Mouse (Mus musculus): Measurements from ENCODE around the gene Pde8b. TPM values are rescaled to one million over a fixed set of nuclear protein-coding genes. Genes with fewer than 3 reads are reported as not detected.
"Not testable (repeated sequence)": the region's sequence is repeated elsewhere in the genome, so short reads cannot be mapped to it uniquely, and the experiment has no call there.

The Pde8b gene
- polyA plus RNA-seq, 1 experiment = 0.05 TPM

- Histone ChIP-seq H3K36me3 (ENCODE audit: control insufficient read depth, insufficient read depth) (no peaks in the 10 kb centered on the region), H3ac (ENCODE audit: control insufficient read depth, insufficient read length, low read depth) (no peak overlapping the region), H3K4me3 (ENCODE audit: insufficient read depth, poor library complexity, severe bottlenecking) (no peak overlapping the region), H3K27me3 (ENCODE audit: control insufficient read depth, insufficient read depth, insufficient read length) (no peaks in the 10 kb centered on the region), H3K79me3 (ENCODE audit: low read depth) (no peaks in the 10 kb centered on the region), H3K79me2 (ENCODE audit: control insufficient read depth, insufficient read depth) (no peaks in the 10 kb centered on the region)
- TF ChIP-seq USF1 (IDR thresholded peaks at IDR 0.05; ENCODE audit: low read depth) (no peak), MYOG (IDR thresholded peaks at IDR 0.05; ENCODE audit: control insufficient read depth, extremely low read depth, insufficient read length) (no peak), MAX (IDR thresholded peaks at IDR 0.05) (no peak), CEBPB (IDR thresholded peaks at IDR 0.05; ENCODE audit: low read depth) (no peak), FOSL1 (IDR thresholded peaks at IDR 0.05; ENCODE audit: insufficient read depth, low read length, poor library complexity, severe bottlenecking) (no peak), MYOD1 (IDR thresholded peaks at IDR 0.05; ENCODE audit: control insufficient read depth, insufficient read length, low read depth) (no peak), CTCF (IDR thresholded peaks at IDR 0.05; ENCODE audit: control insufficient read depth, insufficient read depth, insufficient read length) (no peak)
Measured at GRCm38 (mm10) chr13:95212320-95212719, 37.8 kb downstream of the Pde8b start.

- H3K4me3 ChIP-seq (ENCODE audit: insufficient read depth, poor library complexity, severe bottlenecking); H3K36me3 ChIP-seq (ENCODE audit: control insufficient read depth, insufficient read depth); H3ac ChIP-seq (ENCODE audit: control insufficient read depth, insufficient read length, low read depth); H3K27me3 ChIP-seq (ENCODE audit: control insufficient read depth, insufficient read depth, insufficient read length); H3K79me3 ChIP-seq (ENCODE audit: low read depth); H3K79me2 ChIP-seq (ENCODE audit: control insufficient read depth, insufficient read depth): not testable (repeated sequence)
Measured at GRCm38 (mm10) chr13:95207301-95207700, 42.8 kb downstream of the Pde8b start.

- H3K4me3 ChIP-seq (ENCODE audit: insufficient read depth, poor library complexity, severe bottlenecking) = no peak overlapping the region
- no peaks in the 10 kb centered on the region for H3K79me2 ChIP-seq (ENCODE audit: control insufficient read depth, insufficient read depth)
- H3K27me3 ChIP-seq (ENCODE audit: control insufficient read depth, insufficient read depth, insufficient read length) = peaks cover 1% of the 10 kb centered on the region
- H3K36me3 ChIP-seq (ENCODE audit: control insufficient read depth, insufficient read depth) = no peaks in the 10 kb centered on the region
- TF ChIP-seq USF1 (IDR thresholded peaks at IDR 0.05; ENCODE audit: low read depth) (no peak), CEBPB (IDR thresholded peaks at IDR 0.05; ENCODE audit: low read depth) (no peak), FOSL1 (IDR thresholded peaks at IDR 0.05; ENCODE audit: insufficient read depth, low read length, poor library complexity, severe bottlenecking) (no peak), MYOD1 (IDR thresholded peaks at IDR 0.05; ENCODE audit: control insufficient read depth, insufficient read length, low read depth) (no peak), MYOG (IDR thresholded peaks at IDR 0.05; ENCODE audit: control insufficient read depth, extremely low read depth, insufficient read length) (no peak), CTCF (IDR thresholded peaks at IDR 0.05; ENCODE audit: control insufficient read depth, insufficient read depth, insufficient read length) (no peak), MAX (IDR thresholded peaks at IDR 0.05) (no peak)
- no peak overlapping the region for H3ac ChIP-seq (ENCODE audit: control insufficient read depth, insufficient read length, low read depth)
- no peaks in the 10 kb centered on the region for H3K79me3 ChIP-seq (ENCODE audit: low read depth)
Measured at GRCm38 (mm10) chr13:95202151-95202758, 47.9 kb downstream of the Pde8b start.

- H3ac ChIP-seq (ENCODE audit: control insufficient read depth, insufficient read length, low read depth) = no peak overlapping the region
- H3K79me3 ChIP-seq (ENCODE audit: low read depth) = no peaks in the 10 kb centered on the region
- H3K36me3 ChIP-seq (ENCODE audit: control insufficient read depth, insufficient read depth) = no peaks in the 10 kb centered on the region
- H3K4me3 ChIP-seq (ENCODE audit: insufficient read depth, poor library complexity, severe bottlenecking) = no peak overlapping the region
- H3K27me3 ChIP-seq (ENCODE audit: control insufficient read depth, insufficient read depth, insufficient read length) = peaks cover 7% of the 10 kb centered on the region
- TF ChIP-seq CEBPB (IDR thresholded peaks at IDR 0.05; ENCODE audit: low read depth) (no peak), MYOG (IDR thresholded peaks at IDR 0.05; ENCODE audit: control insufficient read depth, extremely low read depth, insufficient read length) (no peak), MYOD1 (IDR thresholded peaks at IDR 0.05; ENCODE audit: control insufficient read depth, insufficient read length, low read depth) (no peak), MAX (IDR thresholded peaks at IDR 0.05) (no peak), USF1 (IDR thresholded peaks at IDR 0.05; ENCODE audit: low read depth) (no peak)
- no peaks in the 10 kb centered on the region for H3K79me2 ChIP-seq (ENCODE audit: control insufficient read depth, insufficient read depth)
Measured at GRCm38 (mm10) chr13:95200817-95201216, 49.3 kb downstream of the Pde8b start.

- H3K79me2 ChIP-seq (ENCODE audit: control insufficient read depth, insufficient read depth) = no peaks in the 10 kb centered on the region
- H3K27me3 ChIP-seq (ENCODE audit: control insufficient read depth, insufficient read depth, insufficient read length) = peaks cover 11% of the 10 kb centered on the region
- H3K36me3 ChIP-seq (ENCODE audit: control insufficient read depth, insufficient read depth) = no peaks in the 10 kb centered on the region
- no peak overlapping the region for H3ac ChIP-seq (ENCODE audit: control insufficient read depth, insufficient read length, low read depth)
- TF ChIP-seq CEBPB (IDR thresholded peaks at IDR 0.05; ENCODE audit: low read depth) = no peak
- TF ChIP-seq MYOD1 (IDR thresholded peaks at IDR 0.05; ENCODE audit: control insufficient read depth, insufficient read length, low read depth) = no peak
- no peak for TF ChIP-seq MYOG (IDR thresholded peaks at IDR 0.05; ENCODE audit: control insufficient read depth, extremely low read depth, insufficient read length)
- no peak for TF ChIP-seq MAX (IDR thresholded peaks at IDR 0.05)
- no peak for TF ChIP-seq FOSL1 (IDR thresholded peaks at IDR 0.05; ENCODE audit: insufficient read depth, low read length, poor library complexity, severe bottlenecking)
- no peak for TF ChIP-seq USF1 (IDR thresholded peaks at IDR 0.05; ENCODE audit: low read depth)
- no peaks in the 10 kb centered on the region for H3K79me3 ChIP-seq (ENCODE audit: low read depth)
- no peak overlapping the region for H3K4me3 ChIP-seq (ENCODE audit: insufficient read depth, poor library complexity, severe bottlenecking)
Measured at GRCm38 (mm10) chr13:95200036-95200435, 50.1 kb downstream of the Pde8b start.

GRCm38 (mm10) chr13:95196106-95196705 lies 53.9 kb downstream of the Pde8b start:
- Histone ChIP-seq H3ac (ENCODE audit: control insufficient read depth, insufficient read length, low read depth) (no peak overlapping the region), H3K79me3 (ENCODE audit: low read depth) (no peaks in the 10 kb centered on the region), H3K79me2 (ENCODE audit: control insufficient read depth, insufficient read depth) (no peaks in the 10 kb centered on the region), H3K36me3 (ENCODE audit: control insufficient read depth, insufficient read depth) (no peaks in the 10 kb centered on the region), H3K27me3 (ENCODE audit: control insufficient read depth, insufficient read depth, insufficient read length) (peaks cover 18% of the 10 kb centered on the region), H3K4me3 (ENCODE audit: insufficient read depth, poor library complexity, severe bottlenecking) (no peak overlapping the region)
- TF ChIP-seq MYOG (IDR thresholded peaks at IDR 0.05; ENCODE audit: control insufficient read depth, extremely low read depth, insufficient read length) (no peak), MYOD1 (IDR thresholded peaks at IDR 0.05; ENCODE audit: control insufficient read depth, insufficient read length, low read depth) (no peak), CTCF (IDR thresholded peaks at IDR 0.05; ENCODE audit: control insufficient read depth, insufficient read depth, insufficient read length) (no peak), MAX (IDR thresholded peaks at IDR 0.05) (no peak), USF1 (IDR thresholded peaks at IDR 0.05; ENCODE audit: low read depth) (no peak), CEBPB (IDR thresholded peaks at IDR 0.05; ENCODE audit: low read depth) (no peak), FOSL1 (IDR thresholded peaks at IDR 0.05; ENCODE audit: insufficient read depth, low read length, poor library complexity, severe bottlenecking) (no peak)

Measured in C2C12 (cell line).